Mouse (Mus musculus): ENCODE data around the gene Lipn.

DNA sequence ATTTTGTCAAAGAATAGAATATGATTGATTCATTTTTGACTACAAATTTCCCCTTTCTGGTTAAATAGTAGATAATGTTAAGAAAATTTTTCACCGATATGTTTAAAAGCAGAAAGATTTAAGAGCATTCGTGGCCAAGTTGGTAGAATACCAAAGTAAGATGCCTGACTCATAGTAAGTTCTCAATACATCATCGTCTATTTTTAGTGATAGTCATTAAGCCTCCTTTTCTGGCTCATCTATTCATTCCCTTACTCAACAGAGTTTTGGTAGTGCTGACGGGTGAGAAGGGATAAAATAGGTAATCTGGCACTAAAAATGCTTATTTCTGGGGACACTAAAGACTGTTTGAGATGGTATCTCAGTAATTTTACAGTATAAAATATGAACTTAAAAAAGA lies 3.1 kb upstream of the Lipn start:
- TF ChIP-seq CTCF (IDR thresholded peaks at IDR 0.05; ENCODE audit: low read depth, low read length) = no peak
- TF ChIP-seq TAL1 (conservative IDR thresholded peaks at IDR 0.05; ENCODE audit: low read depth, low read length) = no peak
